Mouse (Mus musculus) myocyte (in vitro differentiated cells): ENCODE results near the gene Snx29.

ENCODE experiments used
- POLR2A ChIP-seq: IDR thresholded peaks from one replicate; pipeline ENCODE4 v1.6.1; 2011; ENCODE audit warnings: low read depth, mild to moderate bottlenecking, control low read depth, moderate library complexity; ENCODE audit not compliant: insufficient read length
- SRF ChIP-seq: IDR thresholded peaks from one replicate; pipeline ENCODE4 v1.6.1; 2011; ENCODE audit warnings: low read depth; ENCODE audit not compliant: control insufficient read depth, insufficient read length

DNA sequence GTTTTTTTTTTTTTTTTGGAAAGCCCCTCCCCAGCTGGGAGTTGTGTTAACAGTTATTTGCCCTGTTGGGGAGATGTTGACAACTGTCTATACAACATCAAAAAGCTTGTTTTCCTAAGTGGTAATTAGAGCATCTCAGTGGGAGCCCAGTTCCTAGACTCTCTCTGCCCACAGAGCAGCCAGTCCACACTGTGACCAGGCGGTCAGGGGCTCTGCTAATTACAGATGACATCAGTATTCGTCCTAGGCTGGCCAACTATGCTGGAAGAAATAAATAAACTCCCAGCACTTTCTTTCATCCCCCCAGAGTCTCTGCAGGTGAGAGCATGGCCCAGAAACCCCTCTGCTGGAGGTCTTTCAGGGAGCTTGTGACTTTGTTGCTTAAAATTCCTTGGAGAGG is 470.7 kb downstream of the Snx29 start:
- TF ChIP-seq POLR2A (no peak), SRF (no peak)
